Mouse (Mus musculus) cerebellum, adult (tissue): Measurements from ENCODE around the gene Mn1.

Experiments
- ATAC-seq: cut with Nextera tagmentation; 2 replicates; pipeline ENCODE4 v1.9.2; 2017; ENCODE audit warnings: mild to moderate bottlenecking, moderate library complexity, mixed read lengths; ENCODE audit not compliant: insufficient number of reproducible peaks, low FRiP score, low TSS enrichment

The Mn1 gene

GRCm38 (mm10) chr5:111429726-111430125 is 12.6 kb downstream of the Mn1 start:
- no peak for ATAC-seq

DNA sequence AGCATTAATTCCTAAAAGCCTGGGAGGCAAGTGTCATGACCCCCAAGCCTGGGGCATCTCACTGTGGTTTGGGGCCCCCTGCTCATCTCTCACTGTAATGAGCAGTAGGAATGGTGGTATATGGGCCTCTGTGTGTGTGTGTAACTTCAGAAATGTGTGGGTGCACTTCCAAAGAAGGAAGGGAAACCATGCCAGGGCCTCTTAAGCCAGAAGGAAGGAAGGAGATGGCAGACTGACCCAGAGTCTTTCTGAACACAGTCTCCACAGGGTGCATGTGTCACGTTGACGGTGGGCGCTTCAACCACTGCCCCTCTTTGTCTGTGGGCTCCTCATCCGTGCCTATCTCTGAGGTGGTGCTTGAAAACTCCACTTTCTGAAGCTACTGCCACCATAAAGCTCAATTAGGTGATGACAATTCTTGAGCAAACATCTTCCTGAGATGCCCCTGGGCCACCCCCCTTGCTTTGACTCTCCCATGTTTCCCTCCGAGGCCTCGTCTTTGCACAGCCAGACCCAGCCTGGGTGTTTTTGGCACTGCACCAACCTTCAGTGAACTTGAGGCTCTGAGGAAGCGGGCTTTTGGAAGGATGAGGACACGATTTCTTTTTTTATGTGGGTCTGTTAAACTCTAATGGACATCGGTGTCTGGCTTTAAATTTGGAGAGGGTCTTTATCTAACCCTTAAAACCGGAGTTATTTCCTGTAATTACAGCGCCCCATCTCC is 14.0 kb downstream of the Mn1 start:
- no peak for ATAC-seq

- no peak for ATAC-seq
Measured at GRCm38 (mm10) chr5:111432842-111433241, 15.7 kb downstream of the Mn1 start.

GRCm38 (mm10) chr5:111434342-111434842 is 17.2 kb downstream of the Mn1 start:
- no peak for ATAC-seq

GRCm38 (mm10) chr5:111436260-111436659 is 19.1 kb downstream of the Mn1 start:
- no peak for ATAC-seq

- no peak for ATAC-seq
Measured at GRCm38 (mm10) chr5:111437205-111437604, 20.0 kb downstream of the Mn1 start.

DNA sequence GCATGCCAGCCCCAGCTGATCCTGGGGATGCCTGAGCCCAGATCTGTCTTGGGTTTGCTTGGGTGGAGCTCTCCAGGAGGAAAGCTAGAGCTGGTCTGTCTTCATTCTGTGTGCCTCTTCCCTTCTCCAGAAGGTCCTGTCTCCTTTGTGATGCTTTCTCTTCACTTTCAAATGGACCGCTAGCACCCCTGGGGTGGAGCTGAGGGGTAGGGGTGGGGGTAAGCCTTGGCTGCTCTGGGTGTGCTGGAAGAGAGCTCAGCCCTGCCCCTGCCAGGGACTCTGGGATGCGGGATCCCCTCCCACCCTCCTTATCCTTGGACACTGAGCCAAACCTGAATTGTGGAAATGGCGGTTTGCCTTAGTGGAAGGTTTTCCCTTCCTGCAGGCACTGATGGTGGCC is 21.2 kb downstream of the Mn1 start:
- ATAC-seq, result no peak

GRCm38 (mm10) chr5:111438821-111439220 is 21.7 kb downstream of the Mn1 start:
- ATAC-seq, result no peak

DNA sequence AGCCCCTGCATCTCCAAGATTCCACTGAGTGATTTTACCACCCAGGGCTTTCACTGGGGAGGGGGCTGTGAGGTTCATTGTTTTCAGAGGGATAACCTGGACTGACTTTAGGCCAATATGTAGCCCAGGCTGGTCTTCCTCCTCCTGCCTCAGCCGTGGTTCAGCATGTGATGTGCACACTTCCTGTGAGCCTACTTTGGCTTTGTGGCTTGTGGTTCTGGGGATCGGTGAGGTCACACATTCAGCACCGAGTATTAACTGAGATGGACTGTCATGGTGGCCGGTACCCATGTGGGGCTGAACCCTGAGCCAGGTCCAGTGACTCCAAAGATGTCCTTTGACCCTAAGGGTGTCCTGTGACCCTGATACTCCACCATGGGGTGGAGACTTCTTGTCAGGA is 23.1 kb downstream of the Mn1 start:
- ATAC-seq, result no peak

- no peak for ATAC-seq
Measured at GRCm38 (mm10) chr5:111442151-111442871, 25.1 kb downstream of the Mn1 start.

DNA sequence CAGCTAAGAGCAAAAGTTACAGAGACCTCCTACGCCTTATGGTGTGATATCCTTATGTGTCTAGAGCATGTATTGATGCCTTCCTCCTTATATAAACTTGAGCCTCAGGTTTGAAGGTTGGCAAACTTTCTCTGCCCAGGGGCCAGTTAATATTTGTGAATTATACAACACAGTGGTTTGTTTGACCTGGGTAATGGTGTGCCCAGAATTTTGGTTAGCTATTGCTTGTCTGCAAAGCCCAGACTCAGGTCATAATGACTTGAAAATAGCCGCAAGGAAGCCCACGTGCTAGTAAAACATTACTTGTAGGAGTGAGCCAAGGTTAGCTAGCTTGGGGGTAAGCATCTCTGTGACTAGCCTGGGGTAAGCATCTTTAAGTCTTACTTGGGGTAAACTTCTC is 26.5 kb downstream of the Mn1 start:
- ATAC-seq, result no peak

DNA sequence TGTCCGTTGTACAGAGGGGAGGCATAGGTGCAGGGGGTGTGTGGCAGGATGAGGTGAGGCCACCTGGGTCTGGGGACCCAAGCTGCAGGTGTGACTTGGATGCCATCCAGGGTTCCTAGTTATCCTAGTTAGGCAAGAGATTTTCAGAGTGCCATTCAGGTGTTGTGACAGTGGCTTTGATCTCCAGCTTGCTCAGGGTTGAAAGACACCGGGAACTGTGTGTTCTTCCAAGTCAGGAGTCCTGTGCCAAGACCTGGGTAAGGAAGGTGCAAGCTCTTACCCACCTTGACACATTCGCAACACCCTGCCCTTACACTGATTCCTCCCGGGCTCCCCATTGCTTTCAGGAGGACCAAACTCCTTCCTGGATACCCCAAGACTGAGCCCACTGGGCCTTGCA is 27.2 kb downstream of the Mn1 start:
- no peak for ATAC-seq

GRCm38 (mm10) chr5:111446652-111447051 is 29.5 kb downstream of the Mn1 start:
- no peak for ATAC-seq

DNA sequence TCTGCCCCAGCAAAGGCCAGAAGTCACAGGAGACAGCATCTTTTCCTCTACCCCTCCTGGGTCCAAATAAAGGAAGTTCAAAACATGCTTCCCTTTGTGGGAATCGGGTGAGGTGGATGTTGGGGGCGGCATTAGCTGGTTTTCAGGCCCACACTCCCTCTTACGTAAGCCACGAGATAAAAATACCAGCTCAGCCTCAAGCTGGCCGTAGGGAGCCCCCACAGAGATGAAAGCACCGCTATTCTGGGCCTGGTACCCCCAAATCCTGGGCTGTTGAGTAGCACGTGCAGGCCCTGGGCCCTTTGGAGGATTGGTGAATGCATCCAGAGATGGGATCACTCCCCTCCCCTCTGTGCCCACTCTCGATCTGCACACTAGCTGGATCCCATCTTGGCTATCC is 32.5 kb downstream of the Mn1 start:
- ATAC-seq, result no peak

- ATAC-seq, result no peak
Measured at GRCm38 (mm10) chr5:111454240-111454639, 37.1 kb downstream of the Mn1 start.

DNA sequence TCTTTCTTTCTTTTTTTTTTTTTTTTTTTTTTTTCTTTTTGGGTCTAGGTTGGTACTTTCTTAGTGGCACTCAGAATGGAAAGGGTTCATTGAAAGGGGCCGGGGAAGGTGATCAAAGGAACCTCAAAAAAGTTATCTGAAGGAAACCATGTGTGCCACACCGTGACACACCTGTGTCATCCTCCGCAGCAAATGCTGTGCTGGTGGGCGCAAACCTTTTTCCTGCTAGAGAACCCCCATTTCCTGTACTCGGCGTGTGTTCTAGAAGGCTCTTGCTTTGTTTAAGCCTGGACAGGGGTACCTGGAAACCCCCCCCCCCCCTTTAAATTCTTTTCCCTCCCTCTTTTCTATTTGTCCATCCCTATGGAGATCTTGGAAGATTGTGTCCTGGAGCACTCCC is 37.7 kb downstream of the Mn1 start:
- no peak for ATAC-seq

DNA sequence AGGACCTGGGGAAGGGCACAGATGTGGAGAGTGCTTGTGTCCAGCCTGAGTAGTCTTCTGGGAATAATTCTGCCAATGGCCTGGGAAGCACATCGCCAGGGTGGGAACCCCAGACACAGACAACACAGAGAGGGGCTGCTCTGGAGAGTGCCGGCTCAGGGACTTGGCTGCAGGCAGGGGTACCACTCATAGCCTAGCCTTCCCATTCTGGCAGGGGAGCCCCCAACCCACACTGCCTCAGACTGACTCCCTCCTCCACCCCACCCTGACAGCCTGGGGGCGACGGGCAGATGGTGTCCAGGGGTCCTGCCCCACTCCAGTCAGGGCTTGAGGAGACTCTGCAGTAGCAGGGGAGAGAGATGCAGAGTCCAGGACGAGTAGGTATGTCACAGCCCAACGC is 41.5 kb downstream of the Mn1 start:
- ATAC-seq, result peak; percentile 26; the same call in 1 of the 2 replicates

DNA sequence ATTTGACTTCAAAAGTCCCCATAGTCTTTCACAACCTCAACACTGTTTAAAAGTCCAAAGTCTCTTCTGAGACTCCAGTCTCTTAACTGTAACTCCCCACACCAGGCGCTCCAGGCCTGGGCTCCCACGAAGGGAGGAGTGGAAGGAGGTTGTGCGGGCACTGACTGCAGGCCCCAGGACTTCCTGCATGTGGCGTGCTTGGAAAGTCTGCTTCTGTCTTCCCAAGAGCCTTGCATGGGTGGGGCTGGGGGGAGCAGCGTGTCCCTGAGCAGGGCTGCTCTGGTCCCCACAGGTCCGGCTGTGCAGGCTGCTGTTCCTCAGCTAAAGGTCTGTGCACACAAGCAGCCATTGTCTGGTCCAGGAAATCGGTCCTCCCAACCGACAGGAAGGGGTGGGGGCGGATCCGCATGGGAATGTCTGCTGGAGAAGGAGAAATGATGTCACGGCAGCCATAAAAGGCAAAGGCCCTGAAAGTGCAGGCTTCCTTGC is 48.7 kb downstream of the Mn1 start:
- ATAC-seq, result no peak

DNA sequence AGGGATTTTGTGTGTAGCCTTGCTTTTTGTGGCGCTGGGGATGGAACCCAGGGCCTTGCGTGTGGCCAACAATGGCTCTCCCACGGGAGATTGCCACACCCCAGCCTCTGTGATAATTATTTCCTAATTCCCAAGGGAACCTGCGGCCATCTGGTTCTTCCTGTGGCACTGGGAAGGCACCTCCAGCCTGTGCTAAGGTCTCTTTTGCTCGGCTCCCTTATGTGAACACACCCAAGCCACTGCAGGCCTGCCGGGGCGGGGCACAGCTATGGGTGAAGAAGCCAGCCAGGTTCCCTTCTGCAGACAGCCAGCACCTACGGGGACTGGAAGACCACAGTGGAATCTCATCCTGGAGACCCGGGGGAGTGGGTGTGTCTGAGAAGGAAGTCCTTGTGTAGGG is 49.3 kb downstream of the Mn1 start:
- no peak for ATAC-seq

GRCm38 (mm10) chr5:111467699-111468098 is 50.5 kb downstream of the Mn1 start:
- no peak for ATAC-seq

GRCm38 (mm10) chr5:111469195-111469882 is 52.2 kb downstream of the Mn1 start:
- no peak for ATAC-seq
